Mouse (Mus musculus) B cell, adult 2 months (primary cell): ENCODE results near the gene Cd300e.

Source experiments
- DNase-seq, 2 experiments: peaks; one replicate each; pipeline ENCODE4 v3.0.0; 2022

Gene Cd300e

DNA sequence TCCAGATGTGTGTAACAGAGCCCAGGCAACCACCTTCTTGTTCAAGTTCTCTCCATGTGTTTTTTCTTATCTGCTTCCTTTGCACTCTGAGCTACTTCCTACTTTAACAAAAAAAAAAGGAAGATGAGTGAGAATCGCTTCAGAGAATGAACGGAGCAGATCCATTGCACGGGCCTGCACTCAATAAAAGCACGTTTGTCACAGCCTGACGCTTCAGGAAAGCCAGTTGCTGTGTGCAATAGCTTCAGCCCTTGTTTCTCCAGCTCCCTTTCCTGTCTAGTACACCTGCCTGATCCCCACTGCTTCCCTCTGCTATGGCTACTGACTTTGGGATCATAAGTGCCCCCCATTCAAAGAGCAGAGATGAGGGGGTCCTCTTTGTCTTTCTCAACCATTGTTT is at the start of gene Cd300e:
Gene Cd300e, minus strand, starts transcription at position 101 of the 400 bp plus-strand sequence.
- DNase-seq, result no peak

DNA sequence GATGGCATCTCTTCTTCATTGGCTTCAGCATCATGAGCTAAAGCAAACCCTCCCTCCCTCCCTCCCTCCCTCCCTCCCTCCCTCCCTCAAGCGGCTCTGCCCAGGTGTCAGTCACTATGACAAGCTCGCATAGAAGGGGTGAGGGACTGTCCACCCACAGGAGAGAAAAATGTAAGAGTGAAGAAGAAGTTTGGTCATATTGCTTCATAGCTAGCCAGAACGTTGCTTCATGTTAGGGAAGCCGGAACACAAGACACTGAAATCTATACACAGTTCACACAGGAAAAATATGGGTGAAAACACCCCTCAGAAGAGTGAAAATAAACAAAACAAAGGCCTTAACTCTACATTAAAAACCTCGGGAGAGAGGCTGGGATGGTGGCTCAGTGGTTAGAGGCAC is 48.3 kb upstream of the Cd300e start:
- DNase-seq, result no peak

DNA sequence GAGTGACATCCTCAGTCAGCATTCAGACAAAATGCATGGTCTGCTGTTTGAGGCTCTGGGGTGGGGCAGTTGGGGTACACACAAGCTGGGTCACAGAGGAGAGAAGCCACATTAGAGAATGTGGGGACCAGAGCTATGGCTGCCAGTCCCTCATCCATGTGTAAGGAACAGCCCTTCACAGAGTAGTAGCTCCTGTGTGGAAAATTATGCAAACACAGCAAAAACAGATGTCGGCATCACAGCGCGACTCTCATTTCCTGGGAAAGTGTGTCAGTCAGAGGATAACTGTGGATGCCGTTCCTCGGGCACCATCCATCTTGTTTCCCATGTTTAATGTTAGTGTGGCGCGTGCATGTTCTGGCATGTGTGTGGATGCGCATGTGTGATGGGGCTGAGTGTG is 46.2 kb upstream of the Cd300e start:
- no peak for DNase-seq

DNA sequence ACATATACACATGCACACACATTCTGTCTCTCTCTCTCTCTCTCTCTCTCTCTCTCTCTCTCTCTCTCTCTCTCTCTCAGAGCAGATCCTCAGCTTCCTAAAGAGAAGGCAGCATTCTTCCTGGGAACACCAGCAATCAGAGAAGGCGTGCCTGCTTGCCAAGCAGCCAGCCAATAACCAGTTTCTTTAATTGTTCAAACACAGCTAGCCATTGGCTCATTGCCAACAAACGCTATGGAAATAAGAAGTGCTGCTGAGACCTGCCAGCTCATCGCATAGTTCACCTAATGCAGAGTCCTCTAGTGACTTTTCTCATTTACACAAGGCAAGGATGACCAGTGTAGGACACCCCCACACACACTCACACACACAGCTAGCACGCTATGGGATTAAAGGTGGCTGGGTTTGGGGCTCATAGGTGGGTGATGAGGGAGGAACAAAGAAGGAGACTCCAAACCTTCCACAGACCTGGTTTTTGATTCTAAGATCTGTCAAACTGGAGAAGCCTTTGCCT is 45.5 kb upstream of the Cd300e start:
- no peak for DNase-seq

DNA sequence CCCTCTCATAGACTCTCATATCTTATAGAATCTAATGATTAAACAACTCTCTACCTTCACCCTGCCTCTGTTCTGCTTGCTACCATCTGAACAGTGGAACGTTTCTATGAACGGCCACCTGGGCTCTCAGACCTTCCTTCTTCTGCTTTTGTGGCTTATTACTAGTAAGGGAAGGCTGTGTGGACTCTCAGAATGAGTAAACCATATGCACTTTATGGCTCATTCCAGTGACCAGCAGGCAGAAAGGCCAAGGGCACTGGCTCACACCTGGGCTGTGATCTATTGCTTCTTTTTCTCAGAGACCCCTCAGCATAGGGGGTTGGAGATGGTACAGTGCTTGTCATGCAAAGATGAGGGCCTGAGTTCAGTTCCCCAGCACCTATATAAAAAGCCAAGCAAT is 44.7 kb upstream of the Cd300e start:
- DNase-seq, result no peak

DNA sequence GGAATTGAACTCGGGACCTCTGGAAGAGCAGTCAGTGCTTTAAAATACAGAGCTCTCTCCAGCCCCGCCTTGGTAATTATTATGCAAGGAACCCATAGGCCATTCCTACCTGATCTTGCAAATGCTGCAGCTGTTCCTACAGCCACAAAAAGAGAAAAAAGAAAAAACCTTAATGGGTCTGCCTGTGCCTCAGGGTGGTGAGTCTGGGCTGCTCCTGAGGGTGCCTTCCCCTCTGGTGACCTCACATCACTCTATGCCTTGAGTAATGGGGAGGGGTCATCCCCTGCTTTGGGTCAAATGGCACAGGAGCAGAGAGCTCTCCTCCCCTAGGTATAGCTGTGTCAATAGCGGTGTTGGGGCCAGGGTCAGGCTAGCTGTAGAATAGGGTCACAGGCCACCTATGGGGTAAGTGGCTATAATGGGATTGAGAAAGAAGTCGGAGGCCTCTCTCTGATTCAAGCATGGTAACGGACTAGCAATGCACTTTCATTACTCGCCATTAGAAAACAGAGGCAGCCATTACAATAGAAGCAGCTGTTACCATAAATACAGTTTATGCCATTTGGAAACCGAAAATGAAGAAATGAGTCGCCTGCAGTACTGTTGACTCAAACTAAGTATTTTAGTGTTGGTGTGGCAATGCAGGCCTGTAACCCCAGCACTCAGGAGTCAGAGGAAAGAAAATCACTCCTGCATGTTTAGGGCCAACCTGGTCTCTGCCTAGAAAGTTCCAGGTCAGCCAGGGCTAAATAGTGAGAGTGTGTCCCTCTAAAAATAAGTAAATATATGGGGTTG is 43.0 kb upstream of the Cd300e start:
- no peak for DNase-seq

DNA sequence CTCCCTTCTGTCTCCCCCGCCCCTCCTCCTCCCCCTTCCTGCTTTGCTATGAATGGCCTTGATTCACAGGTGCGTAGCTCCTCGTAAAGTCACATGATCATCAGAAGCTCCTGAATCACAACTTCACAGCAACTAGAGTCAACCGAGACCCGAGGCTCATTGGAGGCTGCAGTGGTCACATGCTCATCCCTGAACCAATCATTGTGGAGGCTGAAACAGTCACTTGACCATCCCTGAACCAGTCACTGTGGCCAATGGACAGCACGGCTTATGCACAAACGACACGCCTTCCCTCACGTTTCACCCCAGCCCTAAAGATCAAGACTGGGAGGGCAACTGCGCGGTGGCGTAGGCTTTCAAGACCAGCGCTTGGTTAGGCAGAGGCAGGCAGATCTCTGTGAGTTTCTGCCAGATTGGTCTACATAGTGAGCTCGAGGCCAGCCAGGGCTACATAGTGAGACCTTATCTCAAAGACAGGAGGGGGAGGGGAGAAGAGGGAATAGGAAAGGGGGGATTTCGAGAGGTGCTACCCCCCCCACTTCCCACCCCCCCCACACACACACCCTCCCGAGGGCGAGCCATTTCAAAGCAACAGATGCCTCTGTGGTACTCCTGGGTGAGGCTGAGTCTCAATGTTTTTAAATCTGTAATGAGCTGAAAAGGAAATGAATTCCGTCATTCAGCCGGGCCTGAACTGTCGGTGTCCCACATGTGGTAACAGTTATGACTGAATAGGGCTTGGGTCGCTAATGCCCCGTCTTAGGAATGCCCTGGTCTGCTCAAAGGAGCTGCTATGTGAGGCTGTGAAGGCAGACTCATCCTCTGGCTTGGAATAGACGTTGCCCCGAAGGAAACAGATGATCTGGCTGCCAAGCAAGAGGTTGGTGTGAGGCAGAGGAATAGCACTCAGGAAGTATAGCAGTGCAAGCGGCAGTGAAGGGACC is 41.8 kb upstream of the Cd300e start:
- DNase-seq, result no peak

DNA sequence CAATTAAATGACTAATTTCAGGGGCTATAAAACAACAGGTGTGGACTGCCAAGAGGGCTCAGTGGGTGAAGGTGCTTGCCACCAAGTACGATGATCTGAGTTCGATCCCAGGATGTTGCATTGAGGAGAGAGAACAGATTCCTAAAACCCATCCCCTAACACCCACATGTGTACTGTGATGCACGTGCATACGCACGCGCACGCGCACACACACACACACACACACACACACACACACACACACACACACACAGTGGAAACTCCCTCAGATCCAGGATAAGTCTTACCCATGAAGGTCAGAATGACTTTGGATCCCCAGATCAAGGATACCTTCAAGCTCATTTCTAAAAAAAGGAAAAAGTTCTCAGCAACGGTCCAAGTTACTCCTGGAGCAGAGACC is 40.1 kb upstream of the Cd300e start:
- DNase-seq, result no peak

DNA sequence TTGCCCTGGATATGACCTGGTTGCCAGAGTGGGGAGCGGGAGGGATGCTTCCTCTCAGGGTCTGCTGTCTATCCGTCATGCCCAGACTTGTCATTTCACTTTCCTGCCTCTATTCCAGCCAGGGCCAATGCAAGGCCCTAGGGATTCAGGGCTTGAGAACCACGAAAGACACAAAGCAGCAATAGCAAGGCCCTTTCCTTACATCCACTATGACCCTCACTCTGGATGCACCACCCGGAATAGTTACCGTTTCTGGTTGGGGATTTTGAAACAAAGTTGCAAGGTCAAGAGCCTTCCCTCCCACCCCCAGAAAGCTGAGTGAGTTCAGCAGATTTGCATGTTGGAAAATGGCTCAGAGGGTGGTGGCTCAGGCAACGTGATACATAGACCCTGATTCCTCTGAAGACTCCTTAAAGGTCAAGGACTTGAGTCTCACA is 39.7 kb upstream of the Cd300e start:
- DNase-seq, result no peak

DNA sequence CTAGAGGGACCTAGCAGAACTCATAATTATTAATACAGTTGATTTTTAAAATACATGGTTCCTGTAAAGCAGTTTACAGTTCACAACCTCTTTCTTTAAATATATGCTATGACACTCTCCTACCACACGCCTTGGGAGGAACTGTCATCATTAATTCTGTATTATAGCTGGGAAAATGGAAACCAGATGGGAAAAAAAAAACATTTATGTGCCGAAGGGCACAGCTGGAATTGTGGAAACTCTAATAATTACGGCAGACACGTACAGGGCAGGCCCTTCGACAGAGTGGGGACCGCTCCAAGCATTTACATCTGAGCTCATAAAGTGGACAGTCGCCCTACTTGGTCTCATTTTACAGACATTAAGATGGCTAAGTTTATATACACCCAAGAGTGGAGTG is 38.8 kb upstream of the Cd300e start:
- no peak for DNase-seq

DNA sequence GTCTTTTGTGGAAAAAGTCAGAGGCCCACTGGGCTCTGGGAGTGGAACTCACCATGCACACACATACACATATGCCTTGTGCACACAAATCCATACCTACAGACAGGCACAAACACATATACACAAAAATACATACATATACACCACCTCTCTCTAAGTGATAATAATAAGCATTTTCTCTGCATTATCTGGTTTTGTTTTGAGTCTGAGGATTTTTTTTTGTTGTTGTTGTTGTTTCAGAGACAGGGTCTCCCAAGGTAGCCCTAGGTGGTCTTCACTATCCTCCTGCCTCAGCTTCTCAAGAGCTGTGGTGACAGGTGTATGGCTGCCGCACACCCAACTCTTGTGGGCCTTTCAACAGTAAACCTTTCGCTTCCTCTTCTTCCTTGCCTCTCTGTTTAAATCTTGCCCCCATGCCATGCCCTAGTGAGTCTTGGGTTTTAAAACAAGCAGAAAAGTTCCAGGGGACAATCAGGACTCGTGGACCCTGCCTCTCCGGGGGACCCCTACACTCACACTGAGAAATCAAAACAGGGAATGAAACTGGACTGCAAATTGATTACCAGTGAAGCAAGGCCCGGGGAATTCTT is 38.1 kb upstream of the Cd300e start:
- peak in 1 of 2 experiments; percentile 8 for DNase-seq

DNA sequence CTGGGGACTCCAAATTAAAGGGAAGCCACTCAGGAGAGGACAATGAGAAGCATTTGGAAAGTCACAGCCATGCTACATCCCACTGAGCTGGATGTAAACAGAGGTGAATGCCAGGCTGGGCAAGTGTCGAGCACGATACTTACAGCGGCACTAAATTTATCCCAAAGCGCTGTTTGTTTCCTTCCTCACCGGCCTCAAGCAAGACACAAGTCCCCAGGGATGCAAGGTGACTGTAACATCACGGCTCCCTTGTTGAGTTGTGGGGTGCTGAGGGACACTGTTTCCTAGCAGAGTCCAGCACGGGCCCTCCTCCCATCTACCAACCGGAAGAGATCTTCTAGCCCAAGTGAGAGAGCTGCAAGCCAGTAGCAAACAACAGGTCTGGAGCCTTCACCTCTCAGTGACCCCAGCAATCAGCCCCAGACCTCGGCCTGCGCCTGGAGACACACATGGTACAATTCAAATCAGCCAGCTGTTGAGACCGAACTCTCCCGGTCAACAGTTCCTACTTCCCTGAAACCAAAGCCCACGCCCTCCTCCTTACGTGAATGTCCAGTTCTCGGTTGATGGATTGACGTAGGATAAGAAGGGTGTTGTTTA is 37.4 kb upstream of the Cd300e start:
- DNase-seq, result no peak

DNA sequence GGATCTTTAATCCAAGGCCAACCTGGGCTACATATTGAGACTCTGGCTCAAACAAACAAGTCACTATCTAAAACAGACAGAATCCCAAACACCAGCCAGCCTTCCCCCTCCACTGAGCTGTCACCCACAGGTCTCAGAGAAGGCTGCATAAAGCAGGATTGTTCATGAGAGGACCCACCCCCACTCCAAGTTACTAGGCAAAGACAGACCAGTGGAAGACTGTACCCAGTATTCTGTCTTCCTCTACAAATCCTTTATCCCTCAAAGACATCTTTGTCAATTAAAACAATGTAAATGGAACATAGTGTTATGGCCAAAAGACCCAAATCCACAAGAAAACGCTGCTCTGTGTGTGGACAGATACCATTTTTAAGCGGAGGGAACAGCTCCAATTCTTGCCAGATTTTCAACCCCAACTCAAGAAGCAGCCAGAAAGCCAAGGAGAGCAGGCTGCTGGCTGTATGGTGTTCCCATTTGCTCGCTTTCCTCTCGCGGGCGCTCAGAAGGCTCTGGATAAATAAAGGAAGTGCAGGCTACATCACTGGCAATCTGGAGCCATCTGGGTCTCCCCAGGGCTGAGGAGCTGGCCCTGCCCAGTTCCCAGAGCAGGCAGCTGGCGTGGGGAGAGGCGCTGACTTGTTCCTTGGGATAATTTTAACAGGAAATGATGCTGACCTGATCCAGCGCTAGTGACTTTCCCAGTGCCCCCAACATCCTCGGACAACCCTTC is 36.4 kb upstream of the Cd300e start:
- no peak for DNase-seq

DNA sequence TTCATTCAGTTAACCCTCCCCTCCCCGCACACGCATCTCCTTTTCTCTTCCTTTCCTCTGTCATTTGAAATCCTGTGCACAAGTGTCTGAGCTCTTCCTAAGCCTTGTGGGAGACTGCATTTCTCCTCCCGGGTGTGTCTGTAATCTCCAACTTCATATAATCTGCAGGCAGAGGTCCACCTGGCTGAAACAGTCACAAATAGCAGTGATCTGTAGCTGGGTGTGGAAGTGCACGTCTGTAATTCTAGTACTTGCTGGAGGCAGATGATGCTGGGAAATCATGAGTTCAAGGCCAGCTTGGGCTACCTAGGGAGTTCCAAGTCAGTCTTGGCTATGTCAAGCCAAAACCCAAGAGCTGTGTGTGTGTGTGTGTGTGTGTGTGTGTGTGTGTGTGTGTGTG is 30.2 kb upstream of the Cd300e start:
- no peak for DNase-seq

DNA sequence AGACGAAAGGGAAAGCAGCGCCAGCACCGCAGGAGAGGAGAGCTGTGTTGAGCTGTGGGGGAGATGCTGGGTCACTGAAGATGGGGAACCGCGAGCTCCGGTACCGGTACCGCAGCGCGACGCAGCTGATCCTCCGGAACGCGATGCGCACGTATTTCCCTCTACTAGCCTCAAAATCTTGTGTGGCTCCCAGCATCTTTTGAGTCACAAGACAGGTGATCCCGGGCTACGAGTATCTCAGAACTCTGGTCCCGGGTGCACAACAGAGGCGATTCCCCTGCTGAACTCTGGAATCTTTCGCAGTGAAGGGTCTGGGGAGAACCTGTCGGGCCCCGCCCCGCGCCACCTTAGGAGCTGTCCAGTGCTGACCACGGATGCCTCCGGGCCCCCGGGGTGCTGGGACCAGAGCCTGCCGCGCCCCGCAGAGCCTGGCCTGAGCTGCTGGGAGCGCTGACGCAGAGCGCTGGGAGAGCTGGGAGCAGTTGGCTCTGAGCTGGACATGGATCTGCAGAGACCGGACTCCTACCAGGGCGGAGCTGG is 29.5 kb upstream of the Cd300e start, which contains the start of gene Rab37:
Gene Rab37, plus strand, starts transcription at position 70 of the 540 bp plus-strand sequence.
- peak; percentile 36 to 41 for DNase-seq

DNA sequence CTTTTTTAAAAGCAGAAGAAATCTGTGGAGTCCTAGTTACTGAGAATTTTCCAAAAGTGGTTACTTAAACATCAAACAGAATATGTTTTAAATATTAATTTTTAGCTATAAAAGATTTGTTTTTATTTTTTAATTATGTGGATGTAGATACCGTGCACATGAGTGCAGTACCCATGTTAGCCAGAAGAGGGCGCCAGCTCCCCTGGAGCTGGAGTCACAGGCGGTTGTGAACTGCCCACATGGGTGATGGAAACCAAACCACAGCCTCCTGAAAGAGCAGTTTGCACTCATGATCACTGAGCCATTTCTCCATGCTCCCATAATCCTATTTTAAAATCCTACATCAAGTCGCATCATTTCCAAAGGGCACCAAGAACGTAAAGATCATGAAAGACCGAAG is 27.9 kb upstream of the Cd300e start:
- DNase-seq, result peak; percentile 42 to 43

DNA sequence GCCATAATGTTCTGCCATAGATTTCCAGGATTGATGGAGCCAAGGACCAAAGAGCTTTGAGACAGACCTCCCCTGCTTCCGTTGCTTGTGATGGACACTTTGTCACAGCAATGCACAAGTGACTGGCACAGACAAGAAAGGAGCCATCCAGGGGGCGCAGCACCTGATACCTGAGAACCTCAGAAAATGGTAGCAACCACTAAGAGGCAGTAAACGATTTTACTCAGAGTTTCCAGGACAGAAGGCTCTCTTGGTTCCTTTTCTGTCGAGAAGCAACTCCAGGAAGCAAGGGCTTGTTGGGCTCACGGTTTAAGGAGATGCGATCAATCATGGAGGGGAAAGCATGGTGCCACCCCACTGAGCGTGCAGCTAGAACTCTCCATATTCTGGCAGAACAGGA is 24.2 kb upstream of the Cd300e start:
- DNase-seq, result no peak

DNA sequence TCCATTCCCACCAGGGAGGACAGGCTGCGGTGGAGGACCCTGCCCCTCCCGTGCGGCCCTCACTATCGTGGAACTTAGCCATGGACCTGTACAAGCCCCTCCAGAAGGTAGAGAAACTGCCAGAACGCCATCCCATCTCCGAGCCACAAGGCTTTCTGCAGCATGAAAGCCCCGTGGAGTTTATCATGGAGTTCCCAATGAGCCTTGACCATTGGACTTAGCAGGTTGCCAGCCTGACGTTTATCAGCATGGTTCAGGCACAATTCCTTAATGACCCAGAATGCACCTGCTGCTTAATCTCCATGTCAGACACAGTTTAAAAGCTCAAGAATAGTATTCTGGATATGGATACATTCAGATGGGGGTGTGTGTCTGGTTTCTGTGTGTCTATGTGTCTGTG is 23.1 kb upstream of the Cd300e start:
- DNase-seq, result no peak

DNA sequence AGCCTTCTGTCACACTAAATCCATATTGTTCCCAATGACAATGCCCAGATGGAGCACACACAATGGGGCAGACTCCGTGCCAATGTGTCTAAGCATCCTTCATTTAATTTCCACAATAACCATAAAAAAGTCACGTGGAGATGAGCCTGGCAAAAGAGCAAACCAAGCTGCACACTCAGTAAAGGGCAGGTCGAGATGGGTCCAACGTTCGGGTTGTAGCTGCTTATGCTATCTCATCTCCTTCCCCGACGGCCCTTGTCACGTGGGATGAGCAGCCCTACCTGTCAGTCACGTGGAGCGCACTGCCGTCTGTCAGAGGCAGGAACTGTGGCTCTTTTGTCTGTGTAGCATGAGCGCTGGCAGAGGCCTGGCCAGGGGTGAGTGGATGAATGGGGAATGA is 22.6 kb upstream of the Cd300e start:
- no peak for DNase-seq

DNA sequence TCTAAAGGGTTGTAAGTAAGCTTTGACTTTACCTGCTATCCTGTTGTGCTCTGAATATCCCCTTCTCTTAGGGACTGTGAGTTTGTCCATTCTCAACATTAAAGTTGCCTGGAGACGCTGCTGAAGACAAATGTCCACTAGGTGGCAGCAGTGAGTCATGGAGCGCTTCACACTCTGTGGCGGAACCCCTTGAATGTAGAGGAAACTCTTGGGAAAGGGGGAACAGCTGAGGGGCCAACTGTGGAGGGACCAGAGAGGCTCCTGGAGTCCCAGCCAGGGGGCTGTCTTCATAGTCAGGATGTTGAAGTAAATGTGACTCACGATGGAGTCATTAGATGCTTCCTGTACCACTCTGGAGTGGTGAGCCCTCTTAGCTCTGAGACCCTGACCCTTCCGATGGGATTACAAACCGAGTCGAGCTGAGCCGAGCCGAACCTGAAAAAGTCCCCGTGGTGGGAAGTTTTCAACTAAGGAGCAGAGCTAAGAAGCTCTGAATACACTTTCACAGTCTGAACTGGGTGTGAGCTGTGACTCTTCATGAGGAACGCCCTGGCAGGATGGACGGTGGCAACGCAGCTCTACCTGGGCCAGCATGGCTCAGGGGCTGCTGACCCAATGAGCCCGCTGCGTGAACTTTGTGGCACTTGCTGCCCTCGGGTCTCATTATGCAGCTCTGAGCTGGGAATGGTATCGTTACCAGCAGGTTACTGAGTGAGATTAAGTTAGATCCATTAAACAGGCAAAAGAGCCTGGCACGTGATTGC is 21.6 kb upstream of the Cd300e start:
- peak; percentile 78 for DNase-seq

DNA sequence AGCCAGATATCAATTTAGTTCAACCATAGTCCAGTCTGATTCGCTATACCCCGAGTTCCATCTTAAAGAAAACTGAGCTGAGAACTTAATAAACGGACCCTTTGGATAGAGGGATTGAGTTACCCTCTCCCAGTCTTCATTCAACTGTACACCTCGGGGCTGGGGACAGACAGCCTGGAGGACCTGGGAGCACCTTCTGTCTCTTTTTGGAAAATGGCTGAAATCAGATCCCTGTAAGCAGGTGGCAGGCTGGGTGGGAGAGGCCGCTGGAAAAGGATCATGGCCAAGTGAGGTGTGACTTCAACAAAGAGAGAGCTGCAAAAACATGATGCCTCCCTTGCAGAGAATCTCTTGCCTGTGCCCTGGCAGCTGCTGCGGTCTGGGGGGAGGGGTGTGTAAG is 20.2 kb upstream of the Cd300e start:
- no peak for DNase-seq
